Mouse (Mus musculus) limb, embryonic 13.5 days (tissue): ENCODE data around the gene Gpr4. TPM values are rescaled to one million over a fixed set of nuclear protein-coding genes. Genes with fewer than 3 reads are reported as not detected.
A peak's percentile ranks its signal among the peaks of the same experiment; 100 is the strongest.

Source experiments
- ATAC-seq: fragments of 200-750 bp; cut with Nextera tagmentation; 2 replicates; pipeline ENCODE4 v1.8.0; 2017; ENCODE audit warnings: low read depth, moderate number of reproducible peaks, moderate TSS enrichment; ENCODE audit not compliant: low FRiP score
- H3K27ac ChIP-seq: fragments of 300-500 bp; sonication (generic); 2 replicates; pipeline ENCODE4 v1.5.1; 2015; ENCODE audit warnings: inconsistent platforms, mild to moderate bottlenecking, moderate library complexity
- H3K27me3 ChIP-seq: fragments of 300-500 bp; sonication (generic); 2 replicates; pipeline ENCODE4 v1.6.1; 2015; ENCODE audit warnings: mild to moderate bottlenecking, inconsistent platforms
- H3K36me3 ChIP-seq: fragments of 300-500 bp; sonication (generic); 2 replicates; pipeline ENCODE4 v1.6.1; 2015; ENCODE audit warnings: inconsistent platforms, mild to moderate bottlenecking, moderate library complexity
- H3K4me1 ChIP-seq: fragments of 300-500 bp; sonication (generic); 2 replicates; pipeline ENCODE4 v1.6.1; 2015; ENCODE audit warnings: inconsistent platforms
- H3K4me2 ChIP-seq: fragments of 300-500 bp; sonication (generic); replicated peaks from 2 replicates; pipeline ENCODE4 v1.6.1; 2015; ENCODE audit warnings: inconsistent platforms, mild to moderate bottlenecking, moderate library complexity
- H3K4me3 ChIP-seq: fragments of 300-500 bp; sonication (generic); 2 replicates; pipeline ENCODE4 v1.5.1; 2015; ENCODE audit warnings: moderate library complexity, mild to moderate bottlenecking, inconsistent platforms
- H3K9ac ChIP-seq: fragments of 300-500 bp; sonication (generic); 2 replicates; pipeline ENCODE4 v1.6.1; 2015; ENCODE audit warnings: mild to moderate bottlenecking, inconsistent platforms
- H3K9me3 ChIP-seq: fragments of 300-500 bp; sonication (generic); 2 replicates; pipeline ENCODE4 v1.6.1; 2016; ENCODE audit warnings: inconsistent platforms
- WGBS: fragments of 180-500 bp; shearing (Covaris S2); methylation state at CpG from one replicate; pipeline ENCODE4 v1.1.7; 2015; 5-methylcytosine and 5-hydroxymethylcytosine counted together
- polyA plus RNA-seq: library from polyadenylated mRNA; unstranded; fragments of >200 nt; fragmentation: Nextera tagmentation; extraction: Ambion mirVana; gene quantifications from 2 replicates; pipeline ENCODE4 v1.2.1, GENCODE M21; 2015

Gene Gpr4
- polyA plus RNA-seq, 1 experiment from 2014 or later, result 6.2 TPM

DNA sequence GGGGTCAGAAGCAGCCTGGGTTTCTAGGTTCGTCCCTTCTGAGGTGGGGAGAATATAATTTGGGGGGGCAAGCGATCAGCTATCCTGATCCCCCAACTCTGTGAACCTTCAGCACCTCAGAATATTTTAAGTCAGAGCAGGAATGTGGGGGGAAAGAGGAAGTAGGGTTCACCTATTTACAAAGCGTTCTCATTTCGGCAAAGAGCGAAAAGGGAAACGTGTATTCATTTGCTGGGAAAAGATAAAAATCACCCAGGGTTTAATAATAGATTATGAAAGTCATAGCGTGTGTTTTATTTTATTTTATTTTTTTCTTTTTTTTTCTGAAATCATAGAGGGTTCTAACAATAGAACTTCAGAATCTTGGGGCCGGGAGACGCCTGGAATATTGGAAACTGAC is 2.6 kb downstream of the Gpr4 start:
- Histone ChIP-seq H3K9ac (no peak overlapping the region), H3K27ac (no peak overlapping the region; the same call in 1 of the 2 replicates), H3K4me2 (peak overlapping the region; percentile 78), H3K9me3 (no peaks in the 10 kb centered on the region; the same call in 1 of the 2 replicates), H3K4me1 (peaks cover 53% of the 10 kb centered on the region), H3K4me3 (0 out of 2 replicates have a peak overlapping the region, but pooled peaks have one; percentile 2), H3K27me3 (no peaks in the 10 kb centered on the region), H3K36me3 (no peaks in the 10 kb centered on the region)
- ATAC-seq, result no peak
- 54% methylated on average over 9 of the region's 9 CpGs for WGBS

DNA sequence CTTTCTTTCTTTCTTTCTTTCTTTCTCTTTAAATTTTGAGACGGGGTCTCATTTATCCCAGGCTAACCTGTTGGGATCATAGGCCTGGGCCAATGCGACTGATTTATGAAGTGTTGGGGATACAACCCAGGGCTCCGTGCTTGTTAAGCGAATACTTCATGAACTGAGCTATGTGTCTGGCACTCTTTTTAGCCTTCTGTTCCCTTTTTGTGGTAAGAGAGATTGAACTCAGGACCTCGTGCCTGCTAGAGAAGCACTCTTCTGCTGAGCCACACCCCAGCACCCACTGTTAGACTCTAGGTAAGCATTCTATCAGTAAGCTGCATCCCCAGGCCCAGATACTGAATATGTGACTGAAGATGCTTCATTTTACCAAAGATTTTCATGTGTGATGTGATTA is 5.2 kb downstream of the Gpr4 start:
- peak overlapping the region; percentile 63; the same call in 1 of the 2 replicates for H3K27ac ChIP-seq
- no peaks in the 10 kb centered on the region for H3K9me3 ChIP-seq
- no peak overlapping the region for H3K9ac ChIP-seq
- H3K36me3 ChIP-seq, result peaks cover 10% of the 10 kb centered on the region
- peaks cover 47% of the 10 kb centered on the region for H3K4me1 ChIP-seq
- no peaks in the 10 kb centered on the region for H3K27me3 ChIP-seq
- no peak overlapping the region for H3K4me3 ChIP-seq
- peak overlapping the region; percentile 27; the same call in 1 of the 2 replicates for H3K4me2 ChIP-seq
- WGBS, result 11% methylated on average over 5 of the region's 5 CpGs
- ATAC-seq, result peak; percentile 46; the same call in 1 of the 2 replicates

DNA sequence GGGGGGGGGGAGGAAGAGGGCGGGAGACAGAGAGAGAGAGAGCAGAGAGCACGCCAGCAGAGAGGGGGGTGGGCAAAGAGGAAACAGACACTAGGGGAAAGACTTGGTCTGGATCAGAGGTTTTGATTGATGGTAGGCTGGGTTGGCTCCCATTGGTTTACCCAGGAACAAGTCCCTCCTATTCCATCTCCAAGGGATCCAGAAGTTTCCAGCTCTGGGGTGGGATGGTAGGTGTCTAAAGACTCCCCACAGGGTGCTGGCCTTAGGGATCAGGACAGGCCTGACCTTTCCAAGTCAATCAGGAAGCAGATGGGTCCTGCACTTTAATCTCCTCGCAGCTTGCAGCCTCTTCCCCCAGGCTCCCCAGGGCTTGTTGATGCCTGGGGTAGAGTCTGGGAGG is 5.6 kb downstream of the Gpr4 start:
- Histone ChIP-seq H3K9me3 (no peaks in the 10 kb centered on the region), H3K36me3 (peaks cover 15% of the 10 kb centered on the region), H3K27ac (peak overlapping the region; percentile 63; the same call in 1 of the 2 replicates), H3K4me2 (peak overlapping the region; percentile 27; the same call in 1 of the 2 replicates), H3K4me3 (no peak overlapping the region; the same call in 1 of the 2 replicates), H3K9ac (no peak overlapping the region), H3K4me1 (peaks cover 45% of the 10 kb centered on the region), H3K27me3 (no peaks in the 10 kb centered on the region)
- WGBS, result 16% methylated on average over 3 of the region's 3 CpGs
- ATAC-seq, result peak; percentile 53

DNA sequence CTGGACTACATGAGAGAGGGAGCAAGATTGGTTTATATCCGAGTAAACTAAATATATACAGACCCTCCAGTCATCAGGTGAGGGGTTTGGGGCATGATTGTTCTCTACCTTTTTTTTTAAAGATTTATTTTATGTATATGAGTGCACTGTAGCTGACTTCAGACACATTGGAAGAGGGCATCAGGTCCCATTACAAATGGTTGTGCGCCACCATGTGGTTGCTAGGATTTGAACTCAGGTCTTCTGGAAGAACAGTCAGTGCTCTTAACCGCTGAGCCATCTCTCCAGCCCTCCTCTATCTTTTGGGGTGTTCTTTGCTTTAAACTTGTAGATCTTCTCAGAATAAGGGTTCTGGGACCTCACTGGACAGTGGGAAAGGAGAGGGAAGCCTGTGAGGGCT is 7.7 kb downstream of the Gpr4 start:
- H3K27me3 ChIP-seq, result no peaks in the 10 kb centered on the region
- 72% methylated on average over 3 of the region's 3 CpGs for WGBS
- no peak for ATAC-seq
- H3K9me3 ChIP-seq, result no peaks in the 10 kb centered on the region
- H3K36me3 ChIP-seq, result peaks cover 21% of the 10 kb centered on the region
- H3K4me3 ChIP-seq, result no peak overlapping the region
- no peak overlapping the region for H3K9ac ChIP-seq
- no peak overlapping the region for H3K4me2 ChIP-seq
- H3K27ac ChIP-seq, result no peak overlapping the region
- peaks cover 26% of the 10 kb centered on the region for H3K4me1 ChIP-seq

DNA sequence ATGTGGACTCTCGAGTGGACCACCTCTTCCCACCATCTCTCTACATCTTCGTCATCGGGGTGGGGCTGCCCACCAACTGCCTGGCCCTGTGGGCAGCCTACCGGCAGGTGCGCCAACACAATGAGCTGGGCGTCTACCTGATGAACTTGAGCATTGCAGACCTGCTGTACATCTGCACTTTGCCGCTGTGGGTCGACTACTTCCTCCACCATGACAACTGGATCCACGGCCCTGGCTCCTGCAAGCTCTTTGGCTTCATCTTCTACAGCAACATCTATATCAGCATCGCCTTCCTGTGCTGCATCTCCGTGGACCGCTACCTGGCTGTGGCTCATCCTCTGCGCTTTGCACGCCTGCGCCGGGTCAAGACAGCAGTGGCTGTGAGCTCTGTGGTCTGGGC is 9.9 kb downstream of the Gpr4 start:
- ATAC-seq, result no peak
- H3K36me3 ChIP-seq, result peaks cover 26% of the 10 kb centered on the region
- WGBS, result 95% methylated on average over 16 of the region's 16 CpGs
- peaks cover 16% of the 10 kb centered on the region for H3K4me1 ChIP-seq
- H3K27me3 ChIP-seq, result no peaks in the 10 kb centered on the region
- no peak overlapping the region for H3K27ac ChIP-seq
- H3K9me3 ChIP-seq, result no peaks in the 10 kb centered on the region
- no peak overlapping the region for H3K4me2 ChIP-seq
- no peak overlapping the region for H3K9ac ChIP-seq
- H3K4me3 ChIP-seq, result no peak overlapping the region

DNA sequence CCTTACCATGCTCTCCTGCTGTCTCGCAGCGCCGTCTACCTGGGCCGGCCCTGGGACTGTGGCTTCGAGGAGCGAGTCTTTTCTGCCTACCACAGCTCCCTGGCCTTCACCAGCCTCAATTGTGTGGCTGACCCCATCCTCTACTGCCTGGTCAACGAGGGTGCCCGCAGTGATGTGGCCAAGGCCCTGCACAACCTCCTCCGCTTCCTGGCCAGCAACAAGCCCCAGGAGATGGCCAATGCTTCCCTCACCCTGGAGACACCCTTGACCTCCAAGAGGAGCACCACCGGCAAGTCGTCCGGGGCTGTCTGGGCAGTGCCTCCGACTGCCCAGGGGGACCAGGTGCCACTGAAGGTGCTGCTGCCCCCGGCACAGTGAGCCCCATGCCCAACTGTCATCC is 10.5 kb downstream of the Gpr4 start:
- peaks cover 13% of the 10 kb centered on the region for H3K4me1 ChIP-seq
- no peaks in the 10 kb centered on the region for H3K27me3 ChIP-seq
- no peaks in the 10 kb centered on the region for H3K9me3 ChIP-seq
- 88% methylated on average over 14 of the region's 14 CpGs for WGBS
- H3K9ac ChIP-seq, result no peak overlapping the region
- no peak overlapping the region for H3K4me2 ChIP-seq
- H3K36me3 ChIP-seq, result peaks cover 26% of the 10 kb centered on the region
- no peak overlapping the region for H3K4me3 ChIP-seq
- no peak for ATAC-seq
- no peak overlapping the region for H3K27ac ChIP-seq

DNA sequence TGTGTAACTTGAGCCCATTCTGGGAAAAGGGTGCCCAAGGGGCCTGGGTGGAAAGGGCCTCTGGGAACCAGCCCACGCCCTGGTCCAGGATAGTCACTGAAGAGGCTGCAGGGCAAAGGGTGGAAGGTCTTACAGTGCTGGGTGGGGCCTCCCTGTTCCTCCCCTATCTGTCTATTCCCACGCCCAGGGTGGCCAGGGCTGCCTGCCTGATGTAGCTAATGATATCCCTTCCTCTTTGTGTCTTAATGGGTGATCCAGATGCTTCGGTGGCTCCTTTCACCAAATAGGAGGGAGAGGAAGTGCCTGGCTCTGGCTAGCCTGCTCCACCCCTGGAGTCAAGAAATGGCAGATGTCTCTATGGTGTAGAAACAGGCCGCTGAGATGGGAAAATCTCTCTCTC is 12.6 kb downstream of the Gpr4 start:
- Histone ChIP-seq H3K9me3 (no peaks in the 10 kb centered on the region), H3K9ac (0 out of 2 replicates have a peak overlapping the region, but pooled peaks have one; percentile 25), H3K36me3 (peaks cover 26% of the 10 kb centered on the region), H3K27me3 (no peaks in the 10 kb centered on the region), H3K4me3 (no peak overlapping the region), H3K4me1 (peaks cover 17% of the 10 kb centered on the region), H3K27ac (no peak overlapping the region), H3K4me2 (no peak overlapping the region)
- ATAC-seq, result no peak
- WGBS, result 88% methylated on average over 4 of the region's 4 CpGs

DNA sequence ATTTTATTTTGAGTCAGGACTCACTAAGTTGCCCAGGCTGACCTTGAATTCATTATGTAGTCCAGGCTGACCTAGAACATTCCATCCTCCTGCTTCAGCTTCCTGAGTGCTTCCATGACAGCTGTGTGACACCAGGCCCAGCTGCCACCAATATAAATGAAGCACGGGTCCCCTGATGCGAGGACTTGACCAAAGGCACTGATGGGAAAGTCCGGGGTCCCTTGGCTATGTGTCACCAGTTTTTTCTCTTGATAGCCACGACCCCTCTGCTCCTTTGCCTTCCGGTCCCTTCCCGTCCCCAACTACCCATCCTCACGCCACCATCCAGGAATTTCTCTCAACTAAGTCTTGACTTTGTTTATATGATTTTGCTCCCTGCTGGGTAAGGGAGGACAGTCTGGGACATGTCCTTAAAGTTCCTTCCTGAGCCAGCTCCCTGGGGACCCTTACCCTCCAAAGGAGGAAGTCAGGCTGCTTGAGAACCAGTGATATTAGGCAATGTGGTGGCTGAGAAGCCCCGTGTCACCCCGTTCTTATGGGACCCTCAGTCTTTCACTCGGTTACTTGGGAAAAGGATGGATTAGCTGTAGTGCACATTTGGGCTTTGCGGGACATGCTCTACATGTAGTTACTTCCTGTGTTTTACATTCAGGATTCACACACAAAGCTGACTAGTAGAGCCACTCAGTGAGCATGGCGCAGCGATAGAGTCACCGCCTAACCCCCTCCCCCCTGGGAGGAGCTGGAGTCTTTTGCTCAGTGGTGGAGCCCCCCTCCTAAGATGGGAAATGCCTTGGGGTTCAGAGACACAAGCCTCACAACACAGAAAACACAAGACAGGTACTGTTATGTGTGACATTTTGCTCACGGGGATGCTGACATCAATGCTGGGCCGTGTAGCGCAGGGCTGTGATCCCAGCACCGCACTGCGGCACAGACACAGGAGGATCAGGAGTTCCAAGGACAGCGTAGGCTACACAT is 14.8 kb downstream of the Gpr4 start:
- Histone ChIP-seq H3K9ac (peak overlapping the region; percentile 81), H3K36me3 (peaks cover 31% of the 10 kb centered on the region), H3K9me3 (no peaks in the 10 kb centered on the region), H3K27me3 (no peaks in the 10 kb centered on the region), H3K4me3 (peak overlapping the region; percentile 66), H3K4me2 (peak overlapping the region; percentile 78), H3K27ac (peak overlapping the region; percentile 92), H3K4me1 (peaks cover 19% of the 10 kb centered on the region)
- ATAC-seq, result peak; percentile 15
- 17% methylated on average over 20 of the region's 20 CpGs for WGBS

DNA sequence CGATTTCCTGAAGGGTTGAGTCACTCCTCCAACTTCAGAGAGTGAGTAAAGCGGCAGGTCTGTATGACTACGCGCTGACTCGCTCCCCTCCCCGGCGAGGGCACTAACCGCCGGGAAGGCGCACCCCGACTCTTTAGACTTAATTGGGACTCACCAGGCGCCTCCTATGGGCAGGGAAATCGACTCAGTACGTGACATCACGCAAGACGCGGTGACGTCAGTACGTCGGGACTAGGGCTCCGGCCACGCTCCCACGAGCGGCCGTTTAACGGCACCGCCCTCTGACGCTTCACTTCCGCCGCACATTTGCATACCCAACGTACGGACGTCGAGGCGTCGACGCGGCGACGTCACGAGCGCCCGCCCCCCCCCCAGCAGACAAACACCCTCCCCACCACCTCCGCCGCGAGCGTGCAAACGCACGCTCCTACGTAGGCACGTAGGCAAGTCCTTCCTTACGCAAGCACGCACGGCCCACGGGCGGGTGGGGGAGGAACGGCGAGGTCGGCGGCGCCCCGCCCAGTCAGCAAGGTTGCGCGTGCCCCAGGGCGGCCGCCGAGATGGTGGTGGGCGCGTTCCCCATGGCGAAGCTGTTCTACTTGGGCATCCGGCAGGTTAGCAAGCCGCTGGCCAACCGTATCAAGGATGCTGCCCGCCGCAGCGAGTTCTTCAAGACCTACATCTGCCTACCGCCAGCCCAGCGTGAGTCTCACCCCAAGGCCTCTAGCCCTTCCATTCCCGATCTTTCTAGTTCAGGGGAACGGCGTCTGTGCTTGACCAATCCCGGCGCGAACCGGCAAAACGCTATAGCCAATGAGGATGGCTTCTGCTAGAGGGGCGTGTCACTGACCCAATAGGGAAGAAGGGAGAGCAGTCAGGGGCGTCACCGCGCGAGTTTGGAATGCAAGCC is 15.8 kb downstream of the Gpr4 start, which contains the start of gene Opa3:
Gene Opa3, plus strand, starts transcription at position 452 of the 910 bp plus-strand sequence.
- peak; percentile 95 for ATAC-seq
- Histone ChIP-seq H3K27me3 (no peaks in the 10 kb centered on the region), H3K36me3 (peaks cover 21% of the 10 kb centered on the region), H3K4me2 (peak within 1 kb of the TSS; percentile 86), H3K9ac (peak within 1 kb of the TSS; percentile 81), H3K9me3 (no peaks in the 10 kb centered on the region), H3K4me1 (peaks cover 19% of the 10 kb centered on the region), H3K4me3 (peak within 1 kb of the TSS; percentile 66), H3K27ac (peak within 1 kb of the TSS; percentile 97)
- under 1% methylated on average over 89 of the region's 91 CpGs for WGBS

DNA sequence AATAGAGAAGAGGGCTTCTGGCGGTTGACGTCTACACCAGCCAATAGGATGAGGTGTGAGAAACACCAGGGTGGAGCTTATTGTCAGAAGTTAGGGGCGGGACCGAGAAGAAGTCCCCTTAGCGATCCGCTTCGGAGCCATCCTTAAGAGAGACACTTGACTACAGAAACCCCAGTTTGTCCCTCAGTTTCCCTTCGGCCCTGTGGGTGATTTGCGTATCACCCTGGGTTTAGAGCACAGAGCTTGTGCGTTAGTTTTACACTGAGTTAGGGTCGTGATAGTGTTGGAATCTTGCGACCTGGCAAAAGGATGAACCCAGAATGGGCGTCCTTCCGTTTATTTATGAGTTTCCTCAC is 16.4 kb downstream of the Gpr4 start:
- H3K4me3 ChIP-seq, result peak overlapping the region; percentile 66
- peak overlapping the region; percentile 86 for H3K4me2 ChIP-seq
- no peaks in the 10 kb centered on the region for H3K27me3 ChIP-seq
- no peaks in the 10 kb centered on the region for H3K9me3 ChIP-seq
- peak overlapping the region; percentile 63; the same call in 1 of the 2 replicates for H3K27ac ChIP-seq
- ATAC-seq, result no peak
- H3K36me3 ChIP-seq, result peaks cover 17% of the 10 kb centered on the region
- WGBS, result under 1% methylated on average over 14 of the region's 14 CpGs
- peak overlapping the region; percentile 79 for H3K9ac ChIP-seq
- peaks cover 19% of the 10 kb centered on the region for H3K4me1 ChIP-seq

DNA sequence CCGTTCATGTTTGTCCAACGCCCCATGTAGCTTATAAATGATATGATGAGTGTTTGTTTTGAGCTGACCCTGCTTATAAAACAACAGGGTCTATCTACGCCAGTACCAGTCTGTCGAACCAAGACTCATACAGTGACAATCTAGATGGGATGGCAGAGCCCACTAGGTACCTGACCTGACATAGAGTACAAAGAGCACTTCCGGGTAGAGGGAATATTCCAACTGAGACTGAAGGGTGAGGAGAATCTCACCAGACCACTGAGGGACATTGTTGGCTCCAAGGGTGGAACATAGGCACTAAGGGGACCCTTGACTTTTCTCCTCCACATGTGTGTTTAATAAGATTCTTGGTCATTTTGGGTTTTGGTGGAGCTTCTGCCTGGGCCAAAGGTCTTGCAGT is 17.1 kb downstream of the Gpr4 start:
- H3K4me1 ChIP-seq, result peaks cover 19% of the 10 kb centered on the region
- H3K36me3 ChIP-seq, result peaks cover 17% of the 10 kb centered on the region
- peak overlapping the region; percentile 86 for H3K4me2 ChIP-seq
- H3K27me3 ChIP-seq, result no peaks in the 10 kb centered on the region
- ATAC-seq, result no peak
- H3K9ac ChIP-seq, result peak overlapping the region; percentile 79
- WGBS, result 44% methylated on average over 5 of the region's 5 CpGs
- H3K4me3 ChIP-seq, result peak overlapping the region; percentile 66
- H3K27ac ChIP-seq, result peak overlapping the region; percentile 63; the same call in 1 of the 2 replicates
- H3K9me3 ChIP-seq, result no peaks in the 10 kb centered on the region
